8 mouse cellular contexts compared by ENCODE assay signal in genomic region chr1:134243948-134244914, GRCm38 (mm10). TPM values are rescaled to one million over a fixed set of nuclear protein-coding genes. Genes with fewer than 3 reads are reported as not detected.
DNase-seq lines count a peak whose midpoint lies in the region; ATAC-seq and TF ChIP-seq lines count a peak whose summit lies in the region.

No protein-coding gene starts in this region.

- H3K27ac ChIP-seq in bone marrow macrophage, adult 2 months (ENCODE audit: insufficient read depth, low read depth, low read length): no peak overlapping the region
- no peak overlapping the region for H3K27ac ChIP-seq in heart, embryonic 12.5 days (ENCODE audit: poor library complexity, severe bottlenecking)
- no peak overlapping the region for H3K27ac ChIP-seq in kidney, postnatal 0 days
- no peak overlapping the region for H3K27ac ChIP-seq in liver, adult 2 months (replicated peaks; ENCODE audit: insufficient read depth, low read depth, low read length)

- peak; percentile 43 for TF ChIP-seq CTCF in bone marrow macrophage, adult 2 months (IDR thresholded peaks at IDR 0.05; ENCODE audit: low read depth, low read length)
- peak; percentile 99 for TF ChIP-seq CTCF in kidney, postnatal 0 days (IDR thresholded peaks at IDR 0.05; ENCODE audit: low read depth)
- peak; percentile 95 for TF ChIP-seq CTCF in liver, adult 2 months (IDR thresholded peaks at IDR 0.05; ENCODE audit: low read depth, low read length)

- no peak for TF ChIP-seq POLR2A in bone marrow macrophage, adult 2 months (IDR thresholded peaks at IDR 0.05; ENCODE audit: borderline replicate concordance, low read depth, low read length)
- TF ChIP-seq POLR2A in liver, adult 2 months (IDR thresholded peaks at IDR 0.05; ENCODE audit: extremely low read depth, insufficient read depth, low read length): no peak
- peak; percentile 11 for TF ChIP-seq POLR2A in myocyte (IDR thresholded peaks at IDR 0.05; ENCODE audit: insufficient read length, low read depth)

- peak; percentile 44 for DNase-seq in 3134 (ENCODE audit: extremely low read depth, insufficient read length, low spot score)
- peak; percentile 91 for DNase-seq in kidney, postnatal 0 days (ENCODE audit: low spot score)
- DNase-seq in liver, adult 2 months (ENCODE audit: extremely low read depth, low read depth, low spot score): peak; percentile 66
- DNase-seq in spleen, postnatal 4 days (ENCODE audit: low spot score in 2 of 2): peak; percentile 78 to 92

- peak overlapping the region; percentile 50 for H3K4me2 ChIP-seq in heart, embryonic 12.5 days
- peak overlapping the region; percentile 39 for H3K4me2 ChIP-seq in kidney, postnatal 0 days (ENCODE audit: low read length)
- peak overlapping the region; percentile 46 for H3K4me2 ChIP-seq in myocyte (ENCODE audit: low read depth)

- H3ac ChIP-seq in myocyte (ENCODE audit: control insufficient read depth, insufficient read length): no peak overlapping the region

- H3K4me1 ChIP-seq in bone marrow macrophage, adult 2 months (ENCODE audit: control insufficient read depth, insufficient read depth, low read length): 0 out of 2 replicates have a peak, but pooled peaks cover 3% of the 10 kb centered on the region
- peaks cover 22% of the 10 kb centered on the region for H3K4me1 ChIP-seq in heart, embryonic 12.5 days (replicated peaks)
- peaks cover 7% of the 10 kb centered on the region; the same call in 1 of the 2 replicates for H3K4me1 ChIP-seq in kidney, postnatal 0 days (replicated peaks; ENCODE audit: insufficient read depth, low read length)
- peaks cover 9% of the 10 kb centered on the region for H3K4me1 ChIP-seq in liver, adult 2 months (ENCODE audit: control insufficient read depth, insufficient read depth, low read length)

- no peak overlapping the region for H3K9ac ChIP-seq in heart, embryonic 12.5 days
- 0 out of 2 replicates have a peak overlapping the region, but pooled peaks have one; percentile 6 for H3K9ac ChIP-seq in kidney, postnatal 0 days (ENCODE audit: low read depth, low read length)
- no peak overlapping the region for H3K9ac ChIP-seq in liver, adult 2 months (ENCODE audit: low read depth, low read length)

- H3K79me2 ChIP-seq in liver, adult 2 months (ENCODE audit: control insufficient read depth, insufficient read depth, low read length): no peaks in the 10 kb centered on the region
- no peaks in the 10 kb centered on the region for H3K79me2 ChIP-seq in myocyte (ENCODE audit: control insufficient read depth, insufficient read depth)

- ATAC-seq in erythroblast, adult 5-6 weeks (replicated peaks; ENCODE audit: low FRiP score, poor library complexity, severe bottlenecking): 0 out of 2 replicates have a peak, but pooled peaks have one; percentile 51
- peak; percentile 72 for ATAC-seq in heart, embryonic 12.5 days (ENCODE audit: insufficient number of reproducible peaks, low FRiP score)
- peak; percentile 71 for ATAC-seq in kidney, postnatal 0 days (replicated peaks; ENCODE audit: low FRiP score, low read depth)

- H3K36me3 ChIP-seq in heart, embryonic 12.5 days: no peaks in the 10 kb centered on the region
- no peaks in the 10 kb centered on the region for H3K36me3 ChIP-seq in kidney, postnatal 0 days (ENCODE audit: insufficient read depth, low read length)
- H3K36me3 ChIP-seq in liver, adult 2 months (ENCODE audit: control insufficient read depth, insufficient read depth, low read length): no peaks in the 10 kb centered on the region
- no peaks in the 10 kb centered on the region for H3K36me3 ChIP-seq in myocyte (ENCODE audit: control insufficient read depth, insufficient read depth)

- no peaks in the 10 kb centered on the region for H3K9me3 ChIP-seq in heart, embryonic 12.5 days (replicated peaks)
- no peaks in the 10 kb centered on the region for H3K9me3 ChIP-seq in kidney, postnatal 0 days (replicated peaks; ENCODE audit: low read length)

- 0 out of 2 replicates have a peak, but pooled peaks cover 16% of the 10 kb centered on the region for H3K27me3 ChIP-seq in heart, embryonic 12.5 days (replicated peaks)
- H3K27me3 ChIP-seq in kidney, postnatal 0 days (ENCODE audit: insufficient read depth, low read length): no peaks in the 10 kb centered on the region
- H3K27me3 ChIP-seq in liver, adult 2 months (ENCODE audit: control insufficient read depth, insufficient read depth, low read length): no peaks in the 10 kb centered on the region
- peaks cover 14% of the 10 kb centered on the region for H3K27me3 ChIP-seq in myocyte (ENCODE audit: control insufficient read depth, insufficient read depth, insufficient read length)

- H3K4me3 ChIP-seq in bone marrow macrophage, adult 2 months (ENCODE audit: insufficient read depth, low read length): no peak overlapping the region
- no peak overlapping the region for H3K4me3 ChIP-seq in heart, embryonic 12.5 days
- H3K4me3 ChIP-seq in kidney, postnatal 0 days (replicated peaks; ENCODE audit: low read depth, low read length): no peak overlapping the region
- no peak overlapping the region for H3K4me3 ChIP-seq in liver, adult 2 months (ENCODE audit: insufficient read depth, low read depth, low read length)
- H3K4me3 ChIP-seq in myocyte: no peak overlapping the region

- 20% methylated on average over 35 of the region's 35 CpGs for WGBS in heart, embryonic 12.5 days
- 21% methylated on average over 35 of the region's 35 CpGs for WGBS in kidney, postnatal 0 days
- WGBS in liver, adult 2 months: 28% methylated on average over 35 of the region's 35 CpGs

TF ChIP-seq in myocyte, 11 proteins besides CTCF, POLR2A, EP300 and RAD21:
- TF ChIP-seq SRF (IDR thresholded peaks at IDR 0.05; ENCODE audit: control insufficient read depth, insufficient read length, low read depth) (no peak), TCF3 (IDR thresholded peaks at IDR 0.05; ENCODE audit: insufficient read length, low read depth) (no peak), E2F4 (IDR thresholded peaks at IDR 0.05; ENCODE audit: insufficient read depth) (no peak), MYOG (IDR thresholded peaks at IDR 0.05; ENCODE audit: control insufficient read depth in 1 of 3, insufficient read depth in 1 of 3, insufficient read length in 2 of 3, low read depth in 2 of 3) (no peak), USF1 (IDR thresholded peaks at IDR 0.05; ENCODE audit: low read depth) (no peak), MYOD1 (IDR thresholded peaks at IDR 0.05; ENCODE audit: control insufficient read depth in 1 of 3, insufficient read length in 2 of 3, low read depth in 2 of 3) (no peak), TCF12 (IDR thresholded peaks at IDR 0.05; ENCODE audit: insufficient read depth, poor library complexity, severe bottlenecking) (no peak), CEBPB (IDR thresholded peaks at IDR 0.05; ENCODE audit: insufficient read depth, poor library complexity, severe bottlenecking) (no peak), MAX (IDR thresholded peaks at IDR 0.05; ENCODE audit: low read depth) (no peak), REST (IDR thresholded peaks at IDR 0.05; ENCODE audit: insufficient read depth, insufficient read length) (no peak), POLR2AphosphoS2 (IDR thresholded peaks at IDR 0.05; ENCODE audit: insufficient read length, low read depth) (no peak)

RNA-seq across cellular contexts. Expression of gene Adora1, which starts 9.0 kb away (rescaled TPM):
- not detected in 2 replicates for polyA plus RNA-seq in bone marrow macrophage, adult 2 months (2012; ENCODE audit: insufficient read depth, insufficient read length, missing spikeins)
- total RNA-seq in erythroblast, adult 5-6 weeks (2015; ENCODE audit: low replicate concordance): not detected in 2 replicates
- total RNA-seq in erythroblast, adult 5-6 weeks (2017; ENCODE audit: low replicate concordance): not detected in 2 replicates
- 7.3 and 9.3 TPM in 2 replicates for polyA plus RNA-seq in heart, embryonic 12.5 days (2016; fragmentation: Nextera tagmentation; extraction: Ambion mirVana)
- 11.7 and 13.7 TPM in 2 replicates for polyA plus RNA-seq in kidney, postnatal 0 days (2015; fragmentation: Nextera tagmentation; extraction: Ambion mirVana)
- 3.2 and 6.6 TPM in 2 replicates for total RNA-seq in liver, adult 2 months (2014; rRNA removed)
- polyA plus RNA-seq in liver, adult 2 months (2012; rRNA removed): 17.0 and 27.2 TPM in 2 replicates
- 4.5 TPM for polyA plus RNA-seq in myocyte (2012; fragmentation: generic; extraction: Trizol)

RNA-seq across cellular contexts. Expression of gene Myog, which starts 45.6 kb away (rescaled TPM):
- polyA plus RNA-seq in bone marrow macrophage, adult 2 months (2012; ENCODE audit: insufficient read depth, insufficient read length, missing spikeins): not detected in 2 replicates
- not detected in 2 replicates for total RNA-seq in erythroblast, adult 5-6 weeks (2015; ENCODE audit: low replicate concordance)
- total RNA-seq in erythroblast, adult 5-6 weeks (2017; ENCODE audit: low replicate concordance): not detected in 2 replicates
- polyA plus RNA-seq in heart, embryonic 12.5 days (2016; fragmentation: Nextera tagmentation; extraction: Ambion mirVana): 1.2 and 2.1 TPM in 2 replicates
- polyA plus RNA-seq in kidney, postnatal 0 days (2015; fragmentation: Nextera tagmentation; extraction: Ambion mirVana): 0.08 TPM in 1 of 2 replicates, not detected in the other
- total RNA-seq in liver, adult 2 months (2014; rRNA removed): not detected in 2 replicates
- not detected in 2 replicates for polyA plus RNA-seq in liver, adult 2 months (2012; rRNA removed)
- 1,426 TPM for polyA plus RNA-seq in myocyte (2012; fragmentation: generic; extraction: Trizol)

RNA-seq across cellular contexts. Expression of gene Mybph, which starts 51.0 kb away (rescaled TPM):
- polyA plus RNA-seq in bone marrow macrophage, adult 2 months (2012; ENCODE audit: insufficient read depth, insufficient read length, missing spikeins): not detected in 2 replicates
- not detected in 2 replicates for total RNA-seq in erythroblast, adult 5-6 weeks (2015; ENCODE audit: low replicate concordance)
- total RNA-seq in erythroblast, adult 5-6 weeks (2017; ENCODE audit: low replicate concordance): not detected in 2 replicates
- 0.39 and 0.54 TPM in 2 replicates for polyA plus RNA-seq in heart, embryonic 12.5 days (2016; fragmentation: Nextera tagmentation; extraction: Ambion mirVana)
- polyA plus RNA-seq in kidney, postnatal 0 days (2015; fragmentation: Nextera tagmentation; extraction: Ambion mirVana): 0.13 TPM in 1 of 2 replicates, not detected in the other
- not detected in 2 replicates for total RNA-seq in liver, adult 2 months (2014; rRNA removed)
- polyA plus RNA-seq in liver, adult 2 months (2012; rRNA removed): not detected in 2 replicates
- 1,516 TPM for polyA plus RNA-seq in myocyte (2012; fragmentation: generic; extraction: Trizol)

Comparison
In these comparisons a context has a peak if more than half of its experiments do, and no peak if none do; other contexts are left out.
1. CTCF ChIP-seq: peak in every context shown above with its lines; median percentile 99 in kidney, postnatal 0 days; 95 in liver, adult 2 months; 43 in bone marrow macrophage, adult 2 months.
2. RNA of gene Myog, which starts 45.6 kb away (polyA plus RNA-seq): 1,426 TPM in myocyte (single experiment); 1.2 to 2.1 TPM in heart, embryonic 12.5 days, 0.08 TPM in kidney, postnatal 0 days, not detected in bone marrow macrophage, adult 2 months and not detected in liver, adult 2 months; every median in the first group is over 100 times any median in the second.
3. RNA of gene Mybph, which starts 51.0 kb away (polyA plus RNA-seq): 1,516 TPM in myocyte (single experiment); 0.39 to 0.54 TPM in heart, embryonic 12.5 days, 0.13 TPM in kidney, postnatal 0 days, not detected in bone marrow macrophage, adult 2 months and not detected in liver, adult 2 months; every median in the first group is over 100 times any median in the second.
4. Peak in every context shown above with its lines, with median percentiles within 50 percentile points of each other: DNase-seq, ATAC-seq and H3K4me2 ChIP-seq.